Mouse (Mus musculus): Measurements from ENCODE around the gene Ptprg. TPM values are rescaled to one million over a fixed set of nuclear protein-coding genes. Genes with fewer than 3 reads are reported as not detected.
"Not testable (repeated sequence)": the region's sequence is repeated elsewhere in the genome, so short reads cannot be mapped to it uniquely, and the experiment has no call there.

Gene Ptprg
- polyA plus RNA-seq, 1 experiment from 2014 or later: 48.0 TPM

- no peak overlapping the region for H3K4me2 ChIP-seq (ENCODE audit: low read depth, low read length, severe bottlenecking)
- no peak for DNase-seq (ENCODE audit: low spot score)
- no peaks in the 10 kb centered on the region for H3K4me1 ChIP-seq (replicated peaks; ENCODE audit: control insufficient read depth, insufficient read depth, low read length)
- H3K27ac ChIP-seq (ENCODE audit: low read depth, low read length): no peak overlapping the region
- H3K36me3 ChIP-seq (ENCODE audit: control insufficient read depth, insufficient read depth, low read length): no peaks in the 10 kb centered on the region
- H3K27me3 ChIP-seq (ENCODE audit: control insufficient read depth, insufficient read depth, low read length): peaks cover 11% of the 10 kb centered on the region; the same call in 1 of the 2 replicates
- no peak overlapping the region for H3K4me3 ChIP-seq (ENCODE audit: low read depth, low read length)
- no peak overlapping the region for H3K9ac ChIP-seq (ENCODE audit: low read length)
- 89% methylated on average over 5 of the region's 5 CpGs for WGBS
- ATAC-seq (replicated peaks; ENCODE audit: low FRiP score): no peak
- no peaks in the 10 kb centered on the region for H3K9me3 ChIP-seq (ENCODE audit: control insufficient read depth, low read length)
Measured at GRCm38 (mm10) chr14:11962101-11962500, 408.8 kb downstream of the Ptprg start.

GRCm38 (mm10) chr14:11962561-11962960, 409.2 kb downstream of the Ptprg start:
- Histone ChIP-seq H3K27me3 (ENCODE audit: control insufficient read depth, insufficient read depth, low read length) (peaks cover 11% of the 10 kb centered on the region; the same call in 1 of the 2 replicates), H3K27ac (ENCODE audit: low read depth, low read length) (no peak overlapping the region), H3K4me2 (ENCODE audit: low read depth, low read length, severe bottlenecking) (no peak overlapping the region), H3K4me1 (replicated peaks; ENCODE audit: control insufficient read depth, insufficient read depth, low read length) (no peaks in the 10 kb centered on the region), H3K9me3 (ENCODE audit: control insufficient read depth, low read length) (no peaks in the 10 kb centered on the region), H3K4me3 (ENCODE audit: low read depth, low read length) (no peak overlapping the region), H3K9ac (ENCODE audit: low read length) (no peak overlapping the region), H3K36me3 (ENCODE audit: control insufficient read depth, insufficient read depth, low read length) (no peaks in the 10 kb centered on the region)
- no peak for DNase-seq (ENCODE audit: low spot score)
- ATAC-seq (replicated peaks; ENCODE audit: low FRiP score): no peak
- WGBS: 86% methylated on average over 8 of the region's 8 CpGs

- Histone ChIP-seq H3K36me3 (ENCODE audit: control insufficient read depth, insufficient read depth, low read length) (no peaks in the 10 kb centered on the region), H3K4me2 (ENCODE audit: low read depth, low read length, severe bottlenecking) (no peak overlapping the region), H3K27ac (ENCODE audit: low read depth, low read length) (no peak overlapping the region), H3K4me3 (ENCODE audit: low read depth, low read length) (no peak overlapping the region), H3K4me1 (replicated peaks; ENCODE audit: control insufficient read depth, insufficient read depth, low read length) (no peaks in the 10 kb centered on the region), H3K9ac (ENCODE audit: low read length) (no peak overlapping the region), H3K27me3 (ENCODE audit: control insufficient read depth, insufficient read depth, low read length) (peaks cover 7% of the 10 kb centered on the region; the same call in 1 of the 2 replicates), H3K9me3 (ENCODE audit: control insufficient read depth, low read length) (no peaks in the 10 kb centered on the region)
- 96% methylated on average over 10 of the region's 10 CpGs for WGBS
- ATAC-seq (replicated peaks; ENCODE audit: low FRiP score): no peak
- no peak for DNase-seq (ENCODE audit: low spot score)
Measured at GRCm38 (mm10) chr14:11963791-11964190, 410.5 kb downstream of the Ptprg start.

GRCm38 (mm10) chr14:11964326-11964725, 411.0 kb downstream of the Ptprg start:
- H3K4me2 ChIP-seq (ENCODE audit: low read depth, low read length, severe bottlenecking); H3K9me3 ChIP-seq (ENCODE audit: control insufficient read depth, low read length); H3K4me3 ChIP-seq (ENCODE audit: low read depth, low read length); H3K27ac ChIP-seq (ENCODE audit: low read depth, low read length); H3K9ac ChIP-seq (ENCODE audit: low read length); DNase-seq (ENCODE audit: low spot score); H3K36me3 ChIP-seq (ENCODE audit: control insufficient read depth, insufficient read depth, low read length); H3K27me3 ChIP-seq (ENCODE audit: control insufficient read depth, insufficient read depth, low read length); H3K4me1 ChIP-seq (replicated peaks; ENCODE audit: control insufficient read depth, insufficient read depth, low read length); ATAC-seq (replicated peaks; ENCODE audit: low FRiP score): not testable (repeated sequence)
- WGBS: no CpG with 5 or more reads among the region's 1 CpGs

- DNase-seq (ENCODE audit: low spot score): no peak
- Histone ChIP-seq H3K27me3 (ENCODE audit: control insufficient read depth, insufficient read depth, low read length) (peaks cover 2% of the 10 kb centered on the region; the same call in 1 of the 2 replicates), H3K9ac (ENCODE audit: low read length) (no peak overlapping the region), H3K4me1 (replicated peaks; ENCODE audit: control insufficient read depth, insufficient read depth, low read length) (no peaks in the 10 kb centered on the region), H3K36me3 (ENCODE audit: control insufficient read depth, insufficient read depth, low read length) (no peaks in the 10 kb centered on the region), H3K27ac (ENCODE audit: low read depth, low read length) (no peak overlapping the region), H3K9me3 (ENCODE audit: control insufficient read depth, low read length) (no peaks in the 10 kb centered on the region), H3K4me3 (ENCODE audit: low read depth, low read length) (no peak overlapping the region), H3K4me2 (ENCODE audit: low read depth, low read length, severe bottlenecking) (no peak overlapping the region)
- ATAC-seq (replicated peaks; ENCODE audit: low FRiP score): no peak
- 43% methylated on average over 5 of the region's 5 CpGs for WGBS
Measured at GRCm38 (mm10) chr14:11965878-11966277, 412.5 kb downstream of the Ptprg start.

GRCm38 (mm10) chr14:11981764-11982163, 428.4 kb downstream of the Ptprg start:
- DNase-seq (ENCODE audit: low spot score) (no peak), ATAC-seq (replicated peaks; ENCODE audit: low FRiP score) (no peak)
- no peaks in the 10 kb centered on the region for H3K36me3 ChIP-seq (ENCODE audit: control insufficient read depth, insufficient read depth, low read length)
- H3K4me1 ChIP-seq (replicated peaks; ENCODE audit: control insufficient read depth, insufficient read depth, low read length): no peaks in the 10 kb centered on the region; the same call in 1 of the 2 replicates
- no peak overlapping the region for H3K9ac ChIP-seq (ENCODE audit: low read length)
- no peaks in the 10 kb centered on the region for H3K27me3 ChIP-seq (ENCODE audit: control insufficient read depth, insufficient read depth, low read length)
- H3K27ac ChIP-seq (ENCODE audit: low read depth, low read length): no peak overlapping the region
- H3K4me2 ChIP-seq (ENCODE audit: low read depth, low read length, severe bottlenecking): no peak overlapping the region
- no peaks in the 10 kb centered on the region for H3K9me3 ChIP-seq (ENCODE audit: control insufficient read depth, low read length)
- WGBS: 90% methylated on average over 4 of the region's 4 CpGs
- no peak overlapping the region for H3K4me3 ChIP-seq (ENCODE audit: low read depth, low read length)

GRCm38 (mm10) chr14:11983031-11983430, 429.7 kb downstream of the Ptprg start:
- no peaks in the 10 kb centered on the region for H3K36me3 ChIP-seq (ENCODE audit: control insufficient read depth, insufficient read depth, low read length)
- H3K27ac ChIP-seq (ENCODE audit: low read depth, low read length): no peak overlapping the region
- H3K9ac ChIP-seq (ENCODE audit: low read length): no peak overlapping the region
- no peaks in the 10 kb centered on the region for H3K9me3 ChIP-seq (ENCODE audit: control insufficient read depth, low read length)
- no peak overlapping the region for H3K4me2 ChIP-seq (ENCODE audit: low read depth, low read length, severe bottlenecking)
- DNase-seq (ENCODE audit: low spot score) (no peak), ATAC-seq (replicated peaks; ENCODE audit: low FRiP score) (no peak)
- WGBS: 75% methylated on average over 9 of the region's 9 CpGs
- no peak overlapping the region for H3K4me3 ChIP-seq (ENCODE audit: low read depth, low read length)
- H3K4me1 ChIP-seq (replicated peaks; ENCODE audit: control insufficient read depth, insufficient read depth, low read length): no peaks in the 10 kb centered on the region
- H3K27me3 ChIP-seq (ENCODE audit: control insufficient read depth, insufficient read depth, low read length): no peaks in the 10 kb centered on the region

GRCm38 (mm10) chr14:11984086-11984485, 430.8 kb downstream of the Ptprg start:
- 78% methylated on average over 3 of the region's 3 CpGs for WGBS

GRCm38 (mm10) chr14:11988975-11989374, 435.6 kb downstream of the Ptprg start:
- Histone ChIP-seq H3K4me2 (ENCODE audit: low read depth, low read length, severe bottlenecking) (no peak overlapping the region), H3K4me1 (replicated peaks; ENCODE audit: control insufficient read depth, insufficient read depth, low read length) (no peaks in the 10 kb centered on the region), H3K27ac (ENCODE audit: low read depth, low read length) (no peak overlapping the region), H3K36me3 (ENCODE audit: control insufficient read depth, insufficient read depth, low read length) (no peaks in the 10 kb centered on the region), H3K27me3 (ENCODE audit: control insufficient read depth, insufficient read depth, low read length) (no peaks in the 10 kb centered on the region), H3K4me3 (ENCODE audit: low read depth, low read length) (no peak overlapping the region), H3K9me3 (ENCODE audit: control insufficient read depth, low read length) (no peaks in the 10 kb centered on the region), H3K9ac (ENCODE audit: low read length) (no peak overlapping the region)
- no peak for DNase-seq (ENCODE audit: low spot score)
- 79% methylated on average over 2 of the region's 2 CpGs for WGBS
- ATAC-seq (replicated peaks; ENCODE audit: low FRiP score): no peak

More at GRCm38 (mm10) chr14:11984086-11984485, 430.8 kb downstream of the Ptprg start:
- no peaks in the 10 kb centered on the region for H3K36me3 ChIP-seq (ENCODE audit: control insufficient read depth, insufficient read depth, low read length)
- no peak overlapping the region for H3K4me3 ChIP-seq (ENCODE audit: low read depth, low read length)
- DNase-seq (ENCODE audit: low spot score) (no peak), ATAC-seq (replicated peaks; ENCODE audit: low FRiP score) (no peak)
- no peak overlapping the region for H3K4me2 ChIP-seq (ENCODE audit: low read depth, low read length, severe bottlenecking)
- no peaks in the 10 kb centered on the region for H3K4me1 ChIP-seq (replicated peaks; ENCODE audit: control insufficient read depth, insufficient read depth, low read length)
- H3K9ac ChIP-seq (ENCODE audit: low read length): no peak overlapping the region
- no peaks in the 10 kb centered on the region for H3K9me3 ChIP-seq (ENCODE audit: control insufficient read depth, low read length)
- no peak overlapping the region for H3K27ac ChIP-seq (ENCODE audit: low read depth, low read length)
- H3K27me3 ChIP-seq (ENCODE audit: control insufficient read depth, insufficient read depth, low read length): no peaks in the 10 kb centered on the region
